Mouse (Mus musculus) kidney, embryonic 14.5 days (tissue): ENCODE measurements around the gene Itih5. TPM values are rescaled to one million over a fixed set of nuclear protein-coding genes. Genes with fewer than 3 reads are reported as not detected.
A peak's percentile ranks its signal among the peaks of the same experiment; 100 is the strongest.

Experiments
- ATAC-seq: fragments of 200-750 bp; cut with Nextera tagmentation; 2 replicates; pipeline ENCODE4 v1.8.0; 2017; ENCODE audit warnings: moderate number of reproducible peaks, mild to moderate bottlenecking, moderate TSS enrichment, moderate library complexity; ENCODE audit not compliant: low FRiP score, low TSS enrichment
- H3K27ac ChIP-seq: fragments of 300-500 bp; sonication (generic); 2 replicates; pipeline ENCODE4 v1.5.1; 2014; ENCODE audit warnings: low read depth, mild to moderate bottlenecking, low read length, moderate library complexity, mixed read lengths
- H3K27me3 ChIP-seq: fragments of 300-500 bp; sonication (generic); 2 replicates; pipeline ENCODE4 v1.6.1; 2014; ENCODE audit warnings: mild to moderate bottlenecking, low read length; ENCODE audit not compliant: control insufficient read depth, insufficient read depth
- H3K36me3 ChIP-seq: fragments of 300-500 bp; sonication (generic); 2 replicates; pipeline ENCODE4 v1.6.1; 2014; ENCODE audit warnings: low read length, mixed read lengths; ENCODE audit not compliant: control insufficient read depth, insufficient read depth
- H3K4me1 ChIP-seq: fragments of 300-500 bp; sonication (generic); 2 replicates; pipeline ENCODE4 v1.6.1; 2014; ENCODE audit warnings: low read length, mixed read lengths; ENCODE audit not compliant: control insufficient read depth, insufficient read depth
- H3K4me2 ChIP-seq: fragments of 300-500 bp; sonication (generic); replicated peaks from 2 replicates; pipeline ENCODE4 v1.6.1; 2014; ENCODE audit warnings: low read depth, mild to moderate bottlenecking, low read length
- H3K4me3 ChIP-seq: fragments of 300-500 bp; sonication (generic); 2 replicates; pipeline ENCODE4 v1.5.1; 2014; ENCODE audit warnings: mild to moderate bottlenecking, low read length
- H3K9ac ChIP-seq: fragments of 300-500 bp; sonication (generic); 2 replicates; pipeline ENCODE4 v1.6.1; 2014; ENCODE audit warnings: low read depth, mild to moderate bottlenecking, low read length, moderate library complexity
- H3K9me3 ChIP-seq: fragments of 300-500 bp; sonication (generic); 2 replicates; pipeline ENCODE4 v1.6.1; 2016; ENCODE audit warnings: low read length; ENCODE audit not compliant: control insufficient read depth
- WGBS: fragments of 180-500 bp; shearing (Covaris S2); extraction: QIAGEN DNeasy Blood & Tissue Kit; methylation state at CpG from one replicate; pipeline ENCODE4 v1.1.7; 2014; 5-methylcytosine and 5-hydroxymethylcytosine counted together
- polyA plus RNA-seq: library from polyadenylated mRNA; unstranded; fragments of >200 nt; fragmentation: Nextera tagmentation; extraction: Ambion mirVana; gene quantifications from 2 replicates; pipeline ENCODE4 v1.2.1, GENCODE M21; 2014

Itih5 gene
- polyA plus RNA-seq, 1 experiment from 2014 or later = 3.9 TPM

DNA sequence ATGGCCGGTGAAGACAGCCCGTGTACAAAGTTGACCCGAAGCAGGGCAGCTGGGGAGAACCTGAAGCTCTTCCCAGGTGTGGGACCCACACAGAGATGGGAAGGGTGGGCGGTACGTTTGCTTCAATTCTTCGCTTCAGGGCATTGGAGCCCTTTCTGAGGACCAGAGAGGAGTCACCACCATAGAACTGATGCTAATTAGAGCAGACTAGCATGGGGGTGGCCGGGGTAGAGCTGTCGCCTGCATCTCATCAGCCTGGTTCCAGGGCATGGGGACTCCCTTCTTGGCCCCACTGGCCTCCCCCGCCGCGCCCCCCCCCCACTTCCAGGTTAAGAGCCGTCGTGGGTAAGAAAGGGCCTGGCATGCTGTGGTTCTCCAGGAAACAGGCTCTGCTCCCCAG, 132.6 kb downstream of the Itih5 start:
- no peak overlapping the region for H3K9ac ChIP-seq
- no peaks in the 10 kb centered on the region for H3K4me1 ChIP-seq
- no peaks in the 10 kb centered on the region for H3K9me3 ChIP-seq
- WGBS = 37% methylated on average over 13 of the region's 13 CpGs
- no peak overlapping the region for H3K4me3 ChIP-seq
- no peak overlapping the region for H3K4me2 ChIP-seq
- ATAC-seq = no peak
- H3K36me3 ChIP-seq = no peaks in the 10 kb centered on the region
- peaks cover 5% of the 10 kb centered on the region; the same call in 1 of the 2 replicates for H3K27me3 ChIP-seq
- no peak overlapping the region for H3K27ac ChIP-seq

DNA sequence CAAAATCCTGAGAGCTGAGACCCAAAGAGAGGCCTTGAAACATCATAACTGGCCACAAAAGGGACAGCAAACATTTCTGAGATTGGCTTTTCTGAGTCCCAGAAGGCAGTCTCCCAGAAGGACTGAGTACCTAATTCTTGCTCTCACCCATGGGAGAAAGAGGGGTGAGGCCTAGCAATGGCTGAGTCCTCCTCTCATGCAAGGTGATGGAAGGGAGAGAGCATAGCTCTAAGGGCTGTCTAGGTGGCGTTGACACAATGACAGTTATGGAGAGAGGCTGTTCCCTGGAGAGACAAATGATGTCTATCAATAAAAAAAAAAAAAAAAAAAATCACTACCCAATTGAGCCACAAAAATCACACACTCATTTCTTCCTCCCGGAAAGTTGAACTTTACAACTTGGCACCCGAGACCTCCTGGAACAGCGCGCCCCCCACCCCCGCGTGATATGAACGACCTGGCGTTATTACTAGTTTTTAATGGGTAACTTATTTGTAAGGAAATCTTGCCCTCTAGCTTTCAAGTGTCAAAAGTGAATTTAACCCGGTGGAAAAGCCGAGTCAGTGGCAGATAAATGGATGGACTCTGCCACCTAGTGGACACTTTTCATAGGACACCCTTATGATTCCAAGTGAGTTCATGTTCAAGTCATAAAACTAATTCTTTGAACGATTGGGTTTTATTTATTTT, 134.9 kb downstream of the Itih5 start:
- H3K9me3 ChIP-seq = no peaks in the 10 kb centered on the region
- no peaks in the 10 kb centered on the region for H3K36me3 ChIP-seq
- peaks cover 5% of the 10 kb centered on the region for H3K27me3 ChIP-seq
- 3% methylated on average over 12 of the region's 12 CpGs for WGBS
- H3K27ac ChIP-seq = no peak overlapping the region
- no peak overlapping the region for H3K4me2 ChIP-seq
- H3K4me1 ChIP-seq = no peaks in the 10 kb centered on the region
- H3K4me3 ChIP-seq = no peak overlapping the region
- ATAC-seq = peak; percentile 16; the same call in 1 of the 2 replicates
- H3K9ac ChIP-seq = no peak overlapping the region

DNA sequence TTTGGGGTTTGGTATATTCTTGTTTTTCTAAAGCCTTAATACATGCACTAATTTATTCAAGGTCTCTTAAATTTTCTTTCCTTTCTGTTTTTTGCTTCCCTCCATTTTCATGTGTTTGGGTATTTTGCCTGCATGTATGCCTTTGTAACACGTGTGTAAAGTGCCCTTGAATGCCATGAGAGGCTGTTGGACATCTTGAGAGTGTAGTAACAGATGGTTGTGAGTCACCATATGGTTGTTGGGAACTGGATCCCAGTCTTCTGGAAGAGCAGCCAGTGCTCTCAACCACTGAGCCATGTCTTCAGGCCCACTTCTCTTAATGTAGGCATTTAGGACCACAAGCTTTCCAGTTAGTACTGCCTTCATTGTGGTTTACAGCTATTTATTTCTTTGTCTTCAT, 135.5 kb downstream of the Itih5 start:
- Histone ChIP-seq H3K4me2 (no peak overlapping the region), H3K4me3 (no peak overlapping the region), H3K9me3 (no peaks in the 10 kb centered on the region), H3K9ac (no peak overlapping the region), H3K36me3 (no peaks in the 10 kb centered on the region), H3K27me3 (peaks cover 5% of the 10 kb centered on the region), H3K27ac (no peak overlapping the region), H3K4me1 (no peaks in the 10 kb centered on the region)
- ATAC-seq = no peak
- WGBS = 0% methylated on average over 1 of the region's 1 CpGs

DNA sequence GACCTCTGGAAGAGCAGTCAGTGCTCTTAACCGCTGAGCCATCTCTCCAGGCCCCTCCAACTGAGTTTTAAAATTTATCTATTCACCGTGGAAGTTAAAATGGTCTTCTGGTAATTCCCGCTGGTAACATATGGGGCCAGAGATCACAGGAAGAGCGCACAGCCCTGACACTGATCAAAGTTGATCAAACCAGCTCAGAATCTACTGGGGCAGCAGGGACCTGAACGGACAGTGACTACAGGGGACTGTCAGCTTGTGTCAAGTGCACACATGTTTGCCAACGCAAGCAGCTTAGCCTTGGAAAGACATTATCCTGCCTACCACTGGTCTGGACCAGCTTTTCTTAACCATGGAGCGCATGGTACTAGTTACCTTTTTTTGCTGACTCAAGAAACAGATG, 136.7 kb downstream of the Itih5 start:
- WGBS = 79% methylated on average over 7 of the region's 7 CpGs
- H3K36me3 ChIP-seq = no peaks in the 10 kb centered on the region
- no peak overlapping the region for H3K4me2 ChIP-seq
- peaks cover 5% of the 10 kb centered on the region for H3K27me3 ChIP-seq
- H3K4me3 ChIP-seq = no peak overlapping the region
- H3K9me3 ChIP-seq = no peaks in the 10 kb centered on the region
- no peak overlapping the region for H3K9ac ChIP-seq
- no peaks in the 10 kb centered on the region for H3K4me1 ChIP-seq
- ATAC-seq = no peak
- H3K27ac ChIP-seq = no peak overlapping the region

- 20% methylated on average over 10 of the region's 10 CpGs for WGBS
Measured at GRCm38 (mm10) chr2:10293556-10294206, 140.3 kb downstream of the Itih5 start.

DNA sequence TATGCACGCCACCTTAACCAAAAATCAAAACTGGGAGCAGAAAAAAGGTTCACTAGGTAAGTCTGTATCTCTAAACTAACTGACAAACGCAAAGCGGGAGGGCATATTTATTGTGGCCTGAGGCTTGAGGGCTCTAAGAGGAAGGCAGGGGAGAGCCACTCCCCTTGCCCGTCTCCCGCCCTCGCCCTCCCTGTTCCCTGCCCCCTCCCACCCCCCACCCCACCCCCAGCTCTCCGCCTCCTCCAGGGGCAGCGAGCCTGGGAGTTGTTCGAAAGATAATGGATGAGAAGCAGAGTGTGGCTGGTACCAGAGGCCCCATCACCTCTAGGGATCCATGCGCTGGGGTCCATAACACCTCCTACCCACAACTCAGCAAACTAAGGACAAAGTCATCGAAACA, 142.5 kb downstream of the Itih5 start:
- Histone ChIP-seq H3K9ac (no peak overlapping the region), H3K27ac (no peak overlapping the region), H3K36me3 (no peaks in the 10 kb centered on the region), H3K4me2 (peak overlapping the region; percentile 30), H3K4me1 (0 out of 2 replicates have a peak, but pooled peaks cover 3% of the 10 kb centered on the region), H3K9me3 (no peaks in the 10 kb centered on the region), H3K4me3 (no peak overlapping the region), H3K27me3 (peaks cover 8% of the 10 kb centered on the region; the same call in 1 of the 2 replicates)
- 8% methylated on average over 11 of the region's 11 CpGs for WGBS
- no peak for ATAC-seq

More at GRCm38 (mm10) chr2:10293556-10294206, 140.3 kb downstream of the Itih5 start:
- Histone ChIP-seq H3K4me3 (no peak overlapping the region), H3K36me3 (no peaks in the 10 kb centered on the region), H3K27me3 (peaks cover 11% of the 10 kb centered on the region), H3K9ac (no peak overlapping the region), H3K27ac (no peak overlapping the region), H3K4me1 (no peaks in the 10 kb centered on the region), H3K9me3 (no peaks in the 10 kb centered on the region), H3K4me2 (no peak overlapping the region)
- peak; percentile 91 for ATAC-seq

DNA sequence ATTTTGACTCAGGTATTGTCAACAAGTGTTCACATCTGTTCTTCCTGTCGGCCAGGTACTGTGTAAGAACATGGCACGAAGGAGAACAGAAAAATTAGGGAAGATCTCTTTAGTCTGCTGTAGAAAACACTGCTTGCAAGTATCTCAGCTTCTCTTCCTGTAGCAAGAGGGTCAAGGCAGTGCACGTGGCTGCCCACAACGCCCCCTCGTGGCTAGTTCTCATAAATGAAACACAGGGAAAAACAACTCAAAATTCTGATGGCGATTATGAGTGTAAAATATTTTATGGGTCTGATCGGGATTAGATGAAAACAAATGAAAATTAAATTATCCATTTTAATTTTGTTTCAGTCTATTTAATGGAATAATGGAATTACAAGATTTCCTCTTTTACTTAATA, 146.9 kb downstream of the Itih5 start:
- no peak overlapping the region for H3K4me3 ChIP-seq
- 62% methylated on average over 7 of the region's 7 CpGs for WGBS

GRCm38 (mm10) chr2:10300771-10301170, 147.4 kb downstream of the Itih5 start:
- Histone ChIP-seq H3K27ac (no peak overlapping the region), H3K9ac (no peak overlapping the region), H3K4me1 (0 out of 2 replicates have a peak, but pooled peaks cover 4% of the 10 kb centered on the region), H3K4me3 (no peak overlapping the region), H3K27me3 (peaks cover 8% of the 10 kb centered on the region; the same call in 1 of the 2 replicates), H3K4me2 (peak overlapping the region; percentile 15; the same call in 1 of the 2 replicates), H3K9me3 (no peaks in the 10 kb centered on the region), H3K36me3 (no peaks in the 10 kb centered on the region)
- peak; percentile 36; the same call in 1 of the 2 replicates for ATAC-seq
- 37% methylated on average over 10 of the region's 10 CpGs for WGBS

More for the DNA sequence above, 146.9 kb downstream of the Itih5 start:
- no peak for ATAC-seq
- H3K27me3 ChIP-seq = peaks cover 8% of the 10 kb centered on the region; the same call in 1 of the 2 replicates
- H3K4me1 ChIP-seq = 0 out of 2 replicates have a peak, but pooled peaks cover 4% of the 10 kb centered on the region
- no peak overlapping the region for H3K9ac ChIP-seq
- no peaks in the 10 kb centered on the region for H3K36me3 ChIP-seq
- H3K9me3 ChIP-seq = no peaks in the 10 kb centered on the region
- no peak overlapping the region for H3K4me2 ChIP-seq
- H3K27ac ChIP-seq = no peak overlapping the region

GRCm38 (mm10) chr2:10301391-10301790, 148.0 kb downstream of the Itih5 start:
- Histone ChIP-seq H3K27me3 (peaks cover 8% of the 10 kb centered on the region; the same call in 1 of the 2 replicates), H3K36me3 (no peaks in the 10 kb centered on the region), H3K9me3 (no peaks in the 10 kb centered on the region), H3K4me1 (0 out of 2 replicates have a peak, but pooled peaks cover 4% of the 10 kb centered on the region), H3K27ac (no peak overlapping the region), H3K4me2 (no peak overlapping the region), H3K9ac (no peak overlapping the region), H3K4me3 (no peak overlapping the region)
- 54% methylated on average over 3 of the region's 3 CpGs for WGBS
- ATAC-seq = no peak
